Mouse (Mus musculus) layer of hippocampus, adult 18-20 months (tissue): ENCODE measurements around the gene Col6a2. TPM values are rescaled to one million over a fixed set of nuclear protein-coding genes. Genes with fewer than 3 reads are reported as not detected.

Experiments
- DNase-seq, 2 experiments: peaks; one replicate each; pipeline ENCODE4 v3.0.0; 2022; ENCODE audit warnings: low spot score in 2 of 2
- long read RNA-seq: library from polyadenylated mRNA; stranded (forward); transcript quantifications from one replicate; pipeline ENCODE4 v2.0.0, GENCODE M21; 2021
- total RNA-seq, 2 experiments: library from RNA; stranded (reverse); gene quantifications; 2 replicates each; pipeline ENCODE4 v1.2.3; 2021

Col6a2 gene
- 1 to 10 TPM; 6.0 TPM for total RNA-seq
- long read RNA-seq, transcript Col6a2-201 (28 exons, 3,949 nt), result major isoform, 5 of 5 reads
- long read RNA-seq, partial matches to known transcripts, result 0 of 5 reads
- long read RNA-seq, other reads (novel, unspliced or antisense), result 0 of 5 reads

- DNase-seq, result peak; percentile 54 to 61
These were observed at the start of gene Col6a2 for GRCm38 (mm10) chr10:76622928-76623680. Col6a2 (minus strand) TSS chr10:76623630.

DNA sequence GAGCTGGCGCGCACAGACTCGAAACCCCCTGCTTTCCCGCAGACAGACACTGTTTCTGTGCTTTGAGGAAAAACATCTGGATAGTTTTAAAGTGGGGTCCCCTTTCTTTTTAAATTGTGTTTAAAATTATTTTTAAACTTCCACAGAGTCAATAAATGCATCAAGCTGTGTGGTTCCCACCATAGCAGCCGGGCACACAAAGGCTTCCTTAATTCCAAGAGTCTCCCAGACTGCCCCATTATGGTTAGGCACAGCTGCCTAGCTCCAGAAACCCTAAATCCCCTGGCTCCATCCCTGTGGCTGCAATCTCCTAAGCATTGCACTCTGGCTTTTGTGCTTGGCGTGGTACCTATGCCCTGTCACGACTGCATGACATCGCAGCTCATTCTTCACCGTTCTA is 48.5 kb upstream of the Col6a2 start:
- DNase-seq, result no peak

DNA sequence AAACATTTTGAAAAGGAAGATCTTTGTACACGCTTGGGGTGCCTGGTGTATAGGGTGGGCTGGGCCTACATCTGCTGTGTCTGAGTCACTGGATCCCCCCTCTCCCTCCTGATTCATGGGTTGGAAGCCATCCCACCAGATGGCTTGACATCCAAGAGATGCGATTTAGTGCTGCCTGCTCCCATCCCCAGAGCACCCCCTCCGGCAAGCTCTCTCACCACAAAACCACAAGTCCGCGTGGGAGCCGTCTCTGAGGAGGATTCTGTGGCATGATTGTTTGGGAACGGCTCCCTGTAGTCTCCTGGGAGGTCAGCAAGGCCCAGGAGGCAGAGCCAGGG is 45.5 kb upstream of the Col6a2 start:
- peak; percentile 88 to 92 for DNase-seq

GRCm38 (mm10) chr10:76668261-76668946 is 45.0 kb upstream of the Col6a2 start:
- no peak for DNase-seq

DNA sequence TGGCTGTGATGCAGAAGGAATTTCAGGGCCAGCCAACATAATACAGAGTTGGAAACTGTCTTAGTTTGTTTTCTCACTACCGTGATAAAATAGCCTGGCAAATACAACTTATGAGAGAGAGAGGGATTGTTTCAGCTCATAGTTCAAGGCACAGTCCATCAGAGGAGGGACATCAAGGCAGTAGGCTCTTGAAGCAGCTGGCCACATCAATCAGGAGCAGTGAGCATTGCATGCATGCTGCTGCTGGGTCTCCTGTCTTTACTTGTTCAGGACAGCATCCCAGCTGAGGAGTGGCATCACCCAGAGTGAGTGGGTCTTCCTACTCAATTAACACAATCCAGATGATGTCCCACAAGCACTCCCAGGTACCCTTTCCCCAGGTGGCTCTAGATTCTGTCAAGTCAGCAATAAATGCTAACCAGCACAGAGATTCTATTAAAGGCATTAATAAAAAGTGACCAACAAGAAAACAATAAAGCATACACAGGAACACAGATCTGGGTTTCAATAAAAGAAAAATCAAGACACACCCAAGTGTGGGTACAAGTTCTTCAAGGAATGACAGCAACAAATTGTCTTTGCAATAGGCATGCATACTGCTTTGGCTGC is 43.9 kb upstream of the Col6a2 start:
- no peak for DNase-seq

- peak in 1 of 2 experiments; percentile 14 for DNase-seq
These were observed 42.1 kb upstream of the Col6a2 start for GRCm38 (mm10) chr10:76665551-76665950.

- DNase-seq, result no peak
These were observed 41.0 kb upstream of the Col6a2 start for GRCm38 (mm10) chr10:76664156-76665115.

DNA sequence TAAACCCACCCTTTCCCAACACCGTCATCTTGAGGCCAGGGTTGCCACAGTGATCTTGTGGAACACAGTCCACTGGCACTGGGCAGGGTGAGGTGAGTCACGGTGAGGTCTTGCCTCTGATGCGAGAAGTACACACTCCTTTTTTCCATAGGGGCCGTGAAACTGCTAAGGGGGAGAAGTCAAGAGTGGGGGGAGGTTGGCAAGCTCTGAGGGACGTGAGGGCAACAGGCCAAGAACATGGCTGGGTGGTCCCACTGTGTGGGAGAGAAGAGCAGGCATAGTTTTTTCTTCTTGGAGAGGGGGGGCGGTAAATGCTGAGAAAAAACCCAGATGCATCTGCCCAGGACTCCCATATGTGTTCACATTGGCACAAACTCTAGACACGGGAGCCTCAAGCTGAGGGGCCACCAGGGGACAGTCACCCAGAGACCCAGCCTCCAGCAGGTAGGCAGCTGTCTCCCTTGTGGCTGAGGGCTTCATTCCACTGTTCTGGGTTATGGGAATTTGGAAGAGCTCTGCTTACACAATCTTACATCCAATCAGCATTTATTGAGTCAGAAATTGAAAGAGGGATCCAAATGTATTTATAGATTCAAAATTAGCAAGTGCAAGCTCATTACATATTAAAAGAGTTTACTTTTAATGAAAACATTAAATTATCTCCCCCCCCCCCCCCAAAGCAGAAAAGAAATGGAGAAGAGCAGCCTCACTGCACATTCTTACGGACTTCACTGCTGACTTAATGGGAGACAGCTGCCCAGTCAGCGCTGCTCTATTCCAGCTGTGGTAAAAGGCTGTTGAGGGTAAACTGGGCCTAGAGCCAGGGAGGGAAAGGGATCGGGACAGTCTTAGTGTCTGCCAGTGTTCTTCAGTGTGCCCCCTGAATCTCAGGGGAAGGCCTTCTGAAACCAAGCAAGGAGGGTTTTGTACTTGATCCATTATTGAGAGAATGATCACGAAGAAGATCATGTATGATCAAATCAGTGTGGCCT is 30.2 kb upstream of the Col6a2 start:
- DNase-seq, result no peak

DNA sequence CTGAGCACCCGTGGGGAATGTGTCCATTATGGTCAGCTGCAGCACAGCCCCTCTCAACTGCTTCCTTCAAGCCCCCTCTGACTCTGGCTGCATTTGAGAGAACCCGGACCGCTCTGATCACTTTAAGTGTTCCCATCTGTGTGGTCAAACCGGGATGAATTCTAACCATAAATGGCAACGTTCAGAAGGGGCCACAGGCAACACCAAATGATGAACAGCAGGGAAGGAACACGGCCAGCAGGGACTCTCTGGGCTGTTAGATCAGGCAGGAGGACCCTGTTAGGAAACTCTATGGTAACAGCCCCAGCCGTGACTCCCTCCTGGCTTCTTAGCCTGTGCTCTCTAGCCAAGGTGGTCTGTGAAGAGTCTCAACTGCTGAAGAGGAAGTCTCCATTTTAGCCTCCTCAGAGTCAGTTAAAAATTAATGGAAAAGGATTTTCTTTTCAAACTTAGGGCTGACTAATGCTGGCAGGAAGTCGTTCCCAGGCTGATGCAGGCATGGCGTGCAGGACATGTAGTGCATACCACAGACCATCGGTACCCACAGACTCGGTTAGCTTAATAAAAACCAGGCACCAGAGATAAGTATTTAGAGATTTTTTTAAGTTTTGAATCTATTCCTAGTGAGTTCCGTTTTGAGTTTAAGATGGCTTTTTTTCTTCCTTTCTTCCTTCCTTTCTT is 27.4 kb upstream of the Col6a2 start:
- no peak for DNase-seq

- no peak for DNase-seq
These were observed 25.3 kb upstream of the Col6a2 start for GRCm38 (mm10) chr10:76648738-76649137.

GRCm38 (mm10) chr10:76647390-76647789 is 24.0 kb upstream of the Col6a2 start:
- no peak for DNase-seq

DNA sequence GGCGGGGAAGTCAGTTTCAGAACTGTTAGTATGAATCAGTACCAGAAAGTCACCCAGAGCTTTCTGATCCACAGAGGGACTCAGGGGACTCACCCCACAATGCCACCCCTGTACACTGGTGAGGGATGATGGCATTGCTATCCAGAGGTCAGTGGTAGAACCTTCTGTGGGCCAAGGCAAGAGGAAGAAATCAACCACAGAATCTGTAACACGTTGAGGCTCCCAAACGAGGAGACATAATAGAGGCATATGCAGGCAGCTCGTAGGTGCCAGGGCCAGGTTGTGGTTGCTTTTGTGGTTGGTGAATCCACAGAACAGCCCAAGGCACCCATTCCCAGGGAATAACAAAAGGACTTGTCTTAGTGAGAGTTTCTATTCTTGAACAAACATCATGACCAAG is 22.3 kb upstream of the Col6a2 start:
- DNase-seq, result no peak

DNA sequence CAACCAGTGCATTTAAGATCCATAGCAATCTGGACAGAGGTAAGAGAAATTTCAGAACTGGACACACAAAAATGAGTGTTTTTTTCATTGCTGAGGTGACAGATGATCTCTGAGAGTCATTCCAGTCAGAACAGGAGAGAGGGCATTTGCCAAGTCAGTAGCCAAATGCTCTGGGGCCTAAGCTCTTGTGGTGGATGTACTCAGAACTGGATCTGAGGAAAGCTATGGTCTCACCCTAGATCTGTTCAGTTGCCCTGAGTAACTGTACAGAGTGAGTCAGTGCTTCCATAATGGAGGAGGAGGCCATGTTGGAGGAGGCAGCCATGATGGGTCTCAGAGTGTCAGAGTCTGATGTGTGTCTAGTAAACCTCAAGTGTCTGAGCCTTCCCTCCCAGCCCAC is 21.6 kb upstream of the Col6a2 start:
- DNase-seq, result no peak

GRCm38 (mm10) chr10:76643999-76644398 is 20.6 kb upstream of the Col6a2 start:
- no peak for DNase-seq

DNA sequence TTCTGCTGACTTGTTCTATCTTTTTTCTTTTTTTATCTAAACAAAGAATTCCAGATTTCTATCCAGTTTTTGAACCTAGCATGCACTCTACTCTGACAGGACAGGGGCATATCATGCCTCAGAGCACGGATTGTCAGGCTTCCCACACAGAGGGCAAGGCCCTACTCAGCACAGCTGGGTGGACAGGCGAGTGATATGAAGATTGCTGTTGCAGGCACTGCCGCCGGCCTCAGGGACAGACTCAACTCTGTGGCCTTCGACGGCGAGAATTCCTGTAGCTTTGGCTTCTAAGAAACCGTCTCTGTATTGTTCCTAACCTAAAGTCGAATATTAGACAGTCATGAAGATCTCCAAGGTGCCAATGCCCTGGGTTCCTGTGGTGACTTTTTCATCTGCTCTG is 20.0 kb upstream of the Col6a2 start:
- DNase-seq, result no peak

- DNase-seq, result no peak
These were observed 19.4 kb upstream of the Col6a2 start for GRCm38 (mm10) chr10:76642628-76643434.

GRCm38 (mm10) chr10:76641894-76642627 is 18.6 kb upstream of the Col6a2 start:
- DNase-seq, result no peak

- no peak for DNase-seq
These were observed 16.5 kb upstream of the Col6a2 start for GRCm38 (mm10) chr10:76639952-76640351.
